Mouse (Mus musculus) small intestine, adult 2 months (tissue): Measurements from ENCODE around the gene Slc4a8. TPM values are rescaled to one million over a fixed set of nuclear protein-coding genes. Genes with fewer than 3 reads are reported as not detected.
A peak's percentile ranks its signal among the peaks of the same experiment; 100 is the strongest.

Source experiments
- H3K27ac ChIP-seq: fragments of 200-500 bp; 2 replicates; pipeline ENCODE4 v1.5.1; 2012; ENCODE audit warnings: low read depth, low read length, control low read depth, inconsistent platforms; ENCODE audit not compliant: insufficient read depth
- H3K27me3 ChIP-seq: fragments of 200-500 bp; 2 replicates; pipeline ENCODE4 v1.6.1; 2012; ENCODE audit warnings: mild to moderate bottlenecking, moderate library complexity, low read length, inconsistent platforms; ENCODE audit not compliant: control insufficient read depth, insufficient read depth
- H3K36me3 ChIP-seq: fragments of 200-500 bp; 2 replicates; pipeline ENCODE4 v1.6.1; 2012; ENCODE audit warnings: mild to moderate bottlenecking, low read length, control low read depth, inconsistent platforms; ENCODE audit not compliant: control insufficient read depth, insufficient read depth
- H3K4me1 ChIP-seq: fragments of 200-500 bp; 2 replicates; pipeline ENCODE4 v1.6.1; 2012; ENCODE audit warnings: low read length, inconsistent platforms, mixed read lengths; ENCODE audit not compliant: control insufficient read depth, insufficient read depth, insufficient read length
- H3K4me3 ChIP-seq: fragments of 200-500 bp; 2 replicates; pipeline ENCODE4 v1.5.1; 2012; ENCODE audit warnings: low read depth, mild to moderate bottlenecking, control low read depth, inconsistent platforms, low read length, moderate library complexity
- CTCF ChIP-seq: fragments of 200-500 bp; IDR thresholded peaks from 2 replicates; pipeline ENCODE4 v1.5.1; 2012; ENCODE audit warnings: low read depth, mild to moderate bottlenecking, control low read depth, inconsistent platforms, low read length, moderate library complexity, mixed read lengths; ENCODE audit not compliant: insufficient replicate concordance, insufficient read length; ENCODE audit errors: extremely low read depth
- POLR2A ChIP-seq: fragments of 200-500 bp; IDR thresholded peaks from 2 replicates; pipeline ENCODE4 v1.6.1; 2012; ENCODE audit warnings: low read depth, mild to moderate bottlenecking, control low read depth, inconsistent platforms, low read length, moderate library complexity
- WGBS: fragments of 180-500 bp; shearing (Covaris S2); methylation state at CpG from one replicate; pipeline ENCODE4 v1.1.7; 2018; 5-methylcytosine and 5-hydroxymethylcytosine counted together
- polyA plus RNA-seq: library from polyadenylated mRNA; depleted of rRNA; stranded (reverse); fragments of >200 nt; gene quantifications from 2 replicates; pipeline ENCODE4 v1.2.3, GENCODE M21; 2012

The Slc4a8 gene
- polyA plus RNA-seq, 1 experiment, result 0.98 TPM

GRCm38 (mm10) chr15:100738351-100738781 is 23.2 kb upstream of the Slc4a8 start:
- TF ChIP-seq POLR2A, result no peak
- TF ChIP-seq CTCF, result no peak
- H3K27ac ChIP-seq, result peak overlapping the region; percentile 97
- H3K27me3 ChIP-seq, result no peaks in the 10 kb centered on the region
- WGBS, result 25% methylated on average over 7 of the region's 7 CpGs
- H3K4me1 ChIP-seq, result peaks cover 28% of the 10 kb centered on the region; the same call in 1 of the 2 replicates
- H3K4me3 ChIP-seq, result no peak overlapping the region
- H3K36me3 ChIP-seq, result no peaks in the 10 kb centered on the region

GRCm38 (mm10) chr15:100739442-100739841 is 22.1 kb upstream of the Slc4a8 start:
- H3K27me3 ChIP-seq, result no peaks in the 10 kb centered on the region
- TF ChIP-seq POLR2A (no peak), CTCF (no peak)
- H3K4me3 ChIP-seq, result no peak overlapping the region
- 78% methylated on average over 6 of the region's 6 CpGs for WGBS
- H3K27ac ChIP-seq, result peak overlapping the region; percentile 83; the same call in 1 of the 2 replicates
- peaks cover 28% of the 10 kb centered on the region; the same call in 1 of the 2 replicates for H3K4me1 ChIP-seq
- H3K36me3 ChIP-seq, result no peaks in the 10 kb centered on the region

GRCm38 (mm10) chr15:100743238-100743637 is 18.3 kb upstream of the Slc4a8 start:
- WGBS, result 94% methylated on average over 6 of the region's 6 CpGs
- Histone ChIP-seq H3K27ac (no peak overlapping the region), H3K4me1 (peaks cover 9% of the 10 kb centered on the region; the same call in 1 of the 2 replicates), H3K4me3 (no peak overlapping the region), H3K36me3 (no peaks in the 10 kb centered on the region), H3K27me3 (no peaks in the 10 kb centered on the region)
- no peak for TF ChIP-seq CTCF
- TF ChIP-seq POLR2A, result no peak

GRCm38 (mm10) chr15:100746478-100747120 is 14.9 kb upstream of the Slc4a8 start:
- Histone ChIP-seq H3K4me1 (peaks cover 7% of the 10 kb centered on the region; the same call in 1 of the 2 replicates), H3K27ac (peak overlapping the region; percentile 55; the same call in 1 of the 2 replicates), H3K4me3 (no peak overlapping the region), H3K27me3 (no peaks in the 10 kb centered on the region), H3K36me3 (no peaks in the 10 kb centered on the region)
- TF ChIP-seq POLR2A, result no peak
- no peak for TF ChIP-seq CTCF
- 18% methylated on average over 6 of the region's 6 CpGs for WGBS

- H3K4me1 ChIP-seq, result peaks cover 7% of the 10 kb centered on the region; the same call in 1 of the 2 replicates
- H3K36me3 ChIP-seq, result no peaks in the 10 kb centered on the region
- no peak overlapping the region for H3K27ac ChIP-seq
- WGBS, result 5% methylated on average over 27 of the region's 27 CpGs
- no peak overlapping the region for H3K4me3 ChIP-seq
- no peaks in the 10 kb centered on the region for H3K27me3 ChIP-seq
- TF ChIP-seq CTCF, result no peak
- no peak for TF ChIP-seq POLR2A
Measured at GRCm38 (mm10) chr15:100747121-100747963, 14.2 kb upstream of the Slc4a8 start.

- Histone ChIP-seq H3K4me3 (no peak overlapping the region), H3K27ac (no peak overlapping the region), H3K36me3 (no peaks in the 10 kb centered on the region), H3K27me3 (no peaks in the 10 kb centered on the region), H3K4me1 (peaks cover 7% of the 10 kb centered on the region; the same call in 1 of the 2 replicates)
- no peak for TF ChIP-seq POLR2A
- no peak for TF ChIP-seq CTCF
- 79% methylated on average over 3 of the region's 3 CpGs for WGBS
Measured at GRCm38 (mm10) chr15:100748584-100748983, 13.0 kb upstream of the Slc4a8 start.
